Mouse (Mus musculus) granulocyte monocyte progenitor cell, adult 5-6 weeks (primary cell): ENCODE measurements at regions not wholly inside any gene's neighbourhood (a gene's known extent, or its start where the extent isn't known, plus 50 kb on each side); places are given as distances from the start of the nearest gene placed in this dataset.
A peak's percentile ranks its signal among the peaks of the same experiment; 100 is the strongest.

Source experiments
- ATAC-seq: replicated peaks from 2 replicates; pipeline ENCODE4 v1.8.0; 2016; ENCODE audit warnings: mild to moderate bottlenecking, moderate TSS enrichment, inconsistent platforms; ENCODE audit not compliant: poor library complexity, severe bottlenecking

DNA sequence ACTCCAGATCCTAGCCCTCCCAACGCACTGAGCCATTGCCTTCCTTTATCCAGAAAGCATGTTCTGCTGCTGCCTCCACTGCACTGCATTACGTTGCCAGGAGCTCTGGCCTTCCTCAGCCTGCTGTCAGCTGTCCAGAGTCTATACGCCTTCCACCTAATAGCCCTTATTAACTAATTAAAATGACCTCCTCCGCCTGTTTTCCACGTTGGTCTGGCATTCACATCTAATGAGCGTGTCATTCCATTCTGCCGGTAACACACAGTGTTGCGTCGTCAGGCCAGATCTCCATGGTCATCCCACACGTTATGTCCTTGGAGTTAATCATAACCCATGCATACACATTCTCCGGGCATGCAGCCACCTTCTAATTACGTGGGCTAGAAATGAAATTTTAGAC is 56.7 kb upstream of the Med4 start:
- ATAC-seq: no peak

DNA sequence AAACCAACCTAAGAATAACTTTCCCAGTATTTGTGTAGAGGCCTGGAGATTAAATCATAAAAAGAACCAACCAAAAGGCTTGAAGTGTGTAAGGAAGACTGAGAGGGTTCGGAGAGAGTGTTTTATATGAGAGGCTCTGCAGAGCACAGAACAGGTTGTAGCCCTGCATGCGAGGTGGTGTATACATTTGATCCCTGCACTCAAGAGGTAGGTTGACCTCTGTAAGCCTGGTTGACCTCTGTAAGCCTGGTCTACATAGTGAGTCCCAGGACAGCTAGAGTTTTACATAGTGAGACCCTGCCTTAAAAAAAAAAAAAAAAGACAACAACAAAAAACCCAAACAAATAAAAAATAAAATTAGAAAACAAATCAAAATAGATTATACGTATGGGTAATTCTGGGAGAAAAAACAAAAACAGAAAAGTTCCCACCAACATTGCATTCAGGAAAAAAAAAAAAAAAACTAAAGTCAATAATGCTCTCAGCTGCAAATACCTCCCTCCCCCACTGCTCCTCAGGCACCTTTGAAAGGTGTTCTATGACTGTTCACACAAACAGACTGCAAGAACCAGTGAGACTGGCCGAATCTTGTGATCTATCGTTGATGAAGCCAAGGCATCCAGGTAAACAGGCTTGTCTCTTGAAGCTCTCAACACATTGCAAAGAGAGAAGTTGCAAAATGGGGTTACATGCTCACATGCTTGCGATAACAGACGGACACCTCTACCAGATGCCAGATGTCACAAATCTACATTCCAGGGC is 57.3 kb upstream of the Med4 start:
- ATAC-seq: no peak

DNA sequence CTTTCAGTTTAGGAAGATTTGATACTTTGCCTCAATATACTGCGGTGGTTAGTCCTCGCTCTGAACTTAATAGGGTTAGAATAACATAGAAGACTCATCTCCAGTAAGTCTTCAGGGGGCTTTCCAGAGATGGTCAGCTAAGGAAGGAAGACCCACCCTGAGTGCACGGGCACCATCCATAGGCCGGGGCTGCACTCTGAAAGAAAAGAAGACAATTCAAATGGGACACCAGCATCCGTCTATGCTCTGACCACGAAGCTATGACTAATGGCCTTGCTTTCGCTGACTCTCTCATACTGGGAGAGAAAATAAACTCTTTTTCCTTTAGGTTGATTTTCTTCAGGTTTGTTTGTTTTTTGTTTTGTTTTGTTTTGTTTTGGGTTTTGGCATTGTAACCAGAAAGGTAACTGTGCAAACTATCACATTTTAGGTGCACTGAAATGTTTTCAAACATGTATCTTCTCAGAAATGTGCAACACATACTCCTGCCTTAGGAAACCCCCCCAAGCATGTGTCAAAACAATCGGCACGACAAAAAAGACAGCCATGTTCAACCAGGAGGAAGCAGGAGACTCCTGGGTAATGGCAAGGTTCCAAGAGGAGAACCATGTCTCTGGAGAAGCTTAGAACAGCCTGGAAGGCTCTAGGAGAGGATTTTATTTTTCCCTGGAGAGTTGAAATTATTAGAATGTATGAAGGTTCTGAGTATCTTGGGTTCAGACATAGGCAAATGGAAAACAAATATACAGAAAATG is 58.4 kb upstream of the Med4 start:
- ATAC-seq: no peak

DNA sequence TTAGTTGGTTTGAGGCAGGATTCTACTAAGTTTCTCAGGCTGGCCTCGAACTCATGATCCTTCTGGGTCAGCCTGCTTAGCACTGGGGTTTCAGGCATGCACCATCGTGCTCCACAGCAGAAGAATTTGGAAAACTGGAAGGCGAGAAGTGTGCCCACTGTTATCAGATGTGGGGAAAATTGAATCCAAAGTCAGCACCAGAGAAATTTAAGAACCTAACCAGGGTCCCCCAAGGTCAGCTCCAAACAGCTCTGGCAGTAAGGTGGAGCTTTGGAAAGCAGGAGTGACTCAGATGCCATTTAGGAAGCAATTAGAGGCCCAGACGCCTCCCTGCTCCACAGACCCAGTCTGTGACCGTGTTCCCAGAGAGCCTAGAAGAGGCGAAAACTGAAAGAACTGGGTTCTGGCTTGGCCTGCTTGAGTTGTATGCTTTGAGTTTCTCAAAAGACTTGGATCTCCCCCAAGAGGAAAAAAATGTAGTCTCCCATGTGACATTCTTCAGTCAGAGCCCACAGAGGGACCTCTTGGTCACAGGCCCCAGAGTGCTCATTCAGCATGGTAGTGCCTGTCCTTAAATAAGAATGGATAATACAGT is 59.8 kb upstream of the Med4 start:
- ATAC-seq: no peak

DNA sequence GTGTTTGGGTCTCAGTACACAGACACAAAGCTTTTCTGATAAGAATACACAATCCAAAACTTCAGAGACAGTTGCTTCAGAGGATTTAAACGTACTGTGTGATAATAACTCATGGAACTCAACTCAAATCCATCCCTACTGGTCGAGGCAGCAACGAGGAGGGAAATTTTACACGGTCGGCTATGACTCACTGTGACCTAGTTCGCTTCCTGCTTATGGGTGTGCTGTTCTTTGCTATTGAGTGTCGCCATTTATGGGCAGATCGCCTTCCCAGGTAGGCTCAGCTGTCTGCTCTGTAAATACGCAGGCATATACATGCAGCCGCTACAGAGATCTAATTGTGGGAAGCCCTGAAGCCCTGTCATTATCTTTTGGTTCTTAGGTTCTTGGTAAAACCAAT is 60.7 kb upstream of the Med4 start:
- no peak for ATAC-seq

DNA sequence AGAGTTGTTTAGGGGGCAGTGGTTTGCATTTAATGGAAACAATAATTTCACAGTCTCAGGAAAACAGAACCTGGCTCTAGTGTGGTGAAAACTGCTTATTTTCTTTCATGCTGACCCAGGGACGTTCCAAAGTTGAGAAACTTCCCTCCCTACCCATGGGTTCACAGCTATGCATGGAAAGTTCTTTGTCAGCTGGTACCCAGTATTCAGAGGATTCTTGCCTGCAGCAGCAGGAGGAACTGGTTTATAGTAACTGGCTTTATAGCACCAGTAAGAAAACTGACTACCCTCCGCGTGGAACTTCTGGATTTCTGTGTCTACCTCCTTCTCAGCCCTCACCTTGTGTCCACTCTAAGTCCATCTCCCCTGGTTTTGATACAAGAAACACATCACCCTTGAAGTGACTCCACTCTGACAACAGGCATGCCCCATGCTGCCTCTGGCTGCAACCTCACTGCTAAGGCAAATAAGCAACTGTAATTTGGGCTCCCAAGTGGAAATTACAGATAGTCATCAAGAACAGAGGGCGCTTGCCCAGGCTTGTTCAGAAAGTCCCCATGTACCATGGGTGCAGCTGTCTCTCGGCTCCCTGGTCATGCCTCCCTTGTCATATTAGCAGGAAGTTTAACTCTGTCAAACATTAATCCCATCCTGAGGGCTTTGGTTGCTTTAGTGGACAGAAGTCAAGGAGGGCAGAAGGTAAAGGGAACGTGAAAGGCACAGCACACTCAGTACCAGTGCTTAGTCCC is 60.6 kb upstream of the Itm2b start:
- peak; percentile 17; the same call in 1 of the 2 replicates for ATAC-seq

DNA sequence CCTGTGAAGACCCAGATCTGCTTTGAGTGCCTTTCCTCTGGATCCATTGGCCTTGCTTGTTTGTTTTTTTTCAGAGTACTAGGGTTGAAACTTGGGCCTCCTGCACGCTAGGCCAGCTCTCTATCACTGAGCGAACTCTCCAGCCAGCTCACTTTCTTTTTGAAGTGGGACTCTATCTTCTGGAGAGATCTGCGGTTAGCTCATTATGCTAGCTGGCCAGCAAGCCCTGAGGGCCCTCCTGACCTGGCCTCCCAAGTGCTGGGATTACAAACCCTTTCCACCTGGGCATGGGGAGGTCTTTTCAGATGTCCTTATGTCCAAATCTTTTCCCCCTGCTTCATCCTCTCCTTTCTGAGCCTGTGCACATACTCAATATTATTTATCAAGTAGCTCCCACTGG is 59.6 kb upstream of the Itm2b start:
- ATAC-seq: no peak

DNA sequence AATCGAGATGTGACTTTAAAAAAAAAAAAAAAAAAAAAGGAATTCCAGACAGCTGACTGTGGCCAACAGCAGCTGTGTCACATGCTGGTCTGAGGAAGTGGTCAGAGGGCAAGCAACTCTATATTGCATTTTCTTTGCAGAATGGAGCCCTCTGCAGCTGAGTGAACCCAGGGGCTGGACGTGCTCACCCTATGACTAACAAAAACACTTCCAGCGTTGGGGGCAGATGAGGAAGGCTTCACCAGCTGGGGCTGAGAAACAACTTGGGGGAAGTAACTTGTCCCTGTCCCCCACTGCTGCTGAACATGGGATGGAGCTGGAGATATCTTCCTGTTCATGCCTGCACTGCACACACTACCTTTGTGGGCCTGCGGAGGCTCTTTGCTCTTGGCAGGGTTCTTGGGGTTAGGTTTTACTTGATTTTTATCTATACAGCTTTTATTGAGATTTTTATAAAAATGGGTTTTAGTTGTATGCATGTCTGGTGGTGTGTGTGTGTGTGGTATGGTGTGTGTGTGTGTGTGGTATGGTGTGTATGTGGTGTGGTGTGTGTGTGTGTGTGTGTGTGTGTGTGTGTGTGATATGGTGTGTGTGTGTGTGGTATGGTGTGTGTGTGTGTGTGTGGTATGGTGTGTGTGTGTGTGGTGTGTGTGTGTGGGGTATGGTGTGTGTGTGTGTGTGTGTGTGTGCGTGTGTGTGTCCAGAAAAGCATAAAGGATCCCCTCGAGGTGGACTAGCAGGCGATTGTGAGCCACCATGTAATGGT is 57.0 kb upstream of the Itm2b start:
- peak; percentile 89 for ATAC-seq

DNA sequence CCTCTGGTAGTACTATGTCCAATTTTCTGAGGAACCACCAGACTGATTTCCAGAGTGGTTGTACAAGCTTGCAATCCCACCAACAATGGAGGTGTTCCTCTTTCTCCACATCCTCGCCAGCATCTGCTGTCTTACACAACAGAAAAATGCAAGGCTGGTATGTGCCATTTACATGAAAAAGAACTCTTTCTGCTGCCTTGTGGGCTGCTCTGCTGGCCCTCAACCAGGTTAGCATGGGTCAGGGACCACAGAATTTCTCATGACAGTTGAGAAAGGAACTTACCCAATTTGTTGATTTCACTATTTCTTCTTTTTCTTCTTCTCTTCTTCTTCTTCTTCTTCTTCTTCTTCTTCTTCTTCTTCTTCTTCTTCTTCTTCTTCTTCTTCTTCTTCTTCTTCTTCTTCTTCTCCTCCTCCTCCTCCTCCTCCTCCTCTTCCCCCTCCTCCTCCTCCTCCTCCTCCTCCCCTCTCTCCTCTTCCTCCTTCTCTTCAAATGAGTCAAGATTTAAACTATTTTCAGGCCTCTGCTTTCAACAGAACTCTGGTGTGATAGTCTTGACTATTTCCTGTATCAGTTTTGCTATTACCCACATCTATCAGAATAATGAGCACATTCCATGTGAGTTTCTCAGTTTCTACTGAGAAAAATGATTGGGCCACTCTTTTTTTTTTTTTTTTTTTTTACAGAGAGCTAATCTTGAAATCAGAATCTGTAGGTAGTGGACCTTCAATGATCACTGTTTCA is 56.3 kb upstream of the Itm2b start:
- ATAC-seq: peak; percentile 76

DNA sequence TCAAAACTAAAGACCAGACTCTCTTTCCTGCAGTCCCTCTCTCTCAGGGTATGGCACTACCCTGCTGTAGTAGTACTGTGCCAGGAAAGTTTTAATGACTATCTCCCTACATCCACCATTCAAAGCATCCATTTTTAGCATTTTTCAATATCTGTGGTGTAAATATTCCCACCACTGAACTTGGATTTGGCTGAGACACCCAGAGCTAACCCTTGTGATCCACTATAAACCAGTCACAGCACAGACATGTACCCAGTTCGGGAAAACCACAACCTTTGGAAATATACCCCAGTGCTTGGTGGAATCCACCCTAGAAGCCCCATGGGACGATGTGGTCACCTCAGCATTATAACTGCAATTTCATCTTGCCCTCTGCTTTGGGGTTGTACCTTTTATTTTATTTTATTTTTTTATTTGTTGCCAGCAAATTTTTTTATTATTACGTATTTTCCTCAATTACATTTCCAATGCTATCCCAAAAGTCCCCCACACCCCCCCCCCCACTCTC is 54.8 kb upstream of the Itm2b start:
- ATAC-seq: no peak

DNA sequence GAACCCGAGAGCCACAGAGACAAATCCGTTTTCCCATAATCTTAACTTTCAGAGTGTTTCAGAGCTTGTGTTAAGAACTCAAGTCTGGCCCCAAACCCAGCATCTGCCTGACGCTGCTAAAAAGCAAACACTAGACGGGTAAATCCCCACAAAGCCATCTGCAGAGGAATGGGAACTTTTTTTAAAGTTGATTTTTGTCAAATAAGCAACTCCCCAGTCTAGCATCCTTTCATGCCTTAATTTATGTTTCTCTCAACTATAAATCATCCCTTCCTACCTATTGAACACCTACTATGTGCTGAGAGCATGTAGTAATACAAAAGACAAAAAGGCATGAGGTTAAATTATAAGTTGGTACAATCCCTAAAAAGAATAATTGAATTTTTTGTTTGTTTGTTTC is 50.8 kb upstream of the Itm2b start:
- no peak for ATAC-seq
